Mouse (Mus musculus) urinary bladder, postnatal 10 days (tissue): ENCODE measurements around the gene Mon1b.

Experiments
- DNase-seq: peaks from one replicate; pipeline ENCODE4 v3.0.0; 2022; ENCODE audit warnings: low spot score

The Mon1b gene

GRCm38 (mm10) chr8:113673300-113673699 lies 37.9 kb downstream of the Mon1b start:
- DNase-seq, result no peak

DNA sequence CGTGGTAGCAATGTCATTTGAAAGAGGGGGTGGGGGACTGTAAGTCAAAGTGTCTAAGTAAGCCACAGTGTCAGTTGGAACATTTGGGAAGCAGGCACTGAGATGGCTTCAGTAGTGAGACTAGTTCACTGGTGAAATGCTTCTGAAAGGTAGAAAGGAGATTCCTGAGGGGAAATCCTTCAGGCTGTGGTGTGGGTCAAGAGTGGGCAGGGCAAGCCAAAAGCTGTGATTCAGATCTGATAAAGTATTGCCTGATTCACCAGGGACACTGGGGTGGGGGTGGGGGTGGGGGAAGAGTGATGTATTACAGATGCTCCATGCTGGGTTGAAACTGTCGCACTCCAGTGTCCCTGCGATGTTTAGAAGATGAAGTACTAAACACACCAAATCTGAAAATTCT lies 39.2 kb downstream of the Mon1b start:
- DNase-seq, result no peak

- DNase-seq, result no peak
Observed at GRCm38 (mm10) chr8:113675281-113675680, 39.9 kb downstream of the Mon1b start.

DNA sequence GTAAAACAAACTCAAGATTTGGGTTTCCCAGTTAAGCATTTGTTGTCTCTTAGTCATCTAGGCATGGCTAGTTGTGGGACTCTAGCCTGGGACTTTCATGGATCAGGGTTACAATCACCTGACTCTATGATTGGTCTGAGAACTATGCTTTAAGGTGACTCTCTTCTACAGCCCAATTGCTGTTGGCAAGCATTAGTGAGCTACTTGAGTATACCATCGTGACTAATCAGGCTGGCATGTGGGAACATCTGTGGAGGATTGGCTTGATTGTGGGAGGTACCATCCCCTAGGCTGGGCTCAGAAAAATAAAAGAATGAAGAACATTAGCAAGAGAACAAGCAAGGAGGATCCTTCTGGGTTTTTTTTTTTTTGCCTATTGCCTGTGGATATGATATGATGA lies 41.4 kb downstream of the Mon1b start:
- DNase-seq, result no peak

- no peak for DNase-seq
Observed at GRCm38 (mm10) chr8:113679361-113679760, 44.0 kb downstream of the Mon1b start.

DNA sequence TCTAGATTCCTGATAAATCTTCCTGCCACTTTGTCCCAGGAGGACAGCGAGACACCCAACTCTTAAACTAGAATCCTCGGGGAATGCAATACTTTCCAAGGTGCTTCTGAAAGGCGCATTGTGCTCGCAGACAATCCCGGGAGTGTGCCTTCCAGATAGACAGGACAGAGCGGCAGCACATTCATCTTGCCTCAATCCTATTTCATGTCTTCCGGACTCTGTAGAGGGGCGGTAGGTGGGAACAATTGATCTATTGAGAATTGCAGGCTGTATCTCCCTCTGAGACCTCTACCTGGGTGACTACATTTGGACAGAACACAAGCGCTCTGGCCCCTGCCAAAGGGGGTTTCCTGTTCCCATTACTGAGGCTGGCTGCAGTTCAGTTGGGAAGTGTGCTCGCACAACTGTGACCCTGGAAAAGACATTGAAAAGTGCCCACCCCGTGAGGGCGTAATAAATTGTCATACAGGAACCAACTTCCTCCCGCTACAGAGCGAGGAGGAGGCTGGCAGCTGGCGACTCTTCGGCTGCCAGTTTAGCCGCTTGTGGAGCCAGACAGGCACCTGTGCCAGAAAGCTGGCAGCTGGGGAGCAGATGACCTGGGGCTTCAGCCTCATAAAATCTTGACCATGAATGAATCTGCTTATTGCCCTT lies 52.6 kb downstream of the Mon1b start:
- no peak for DNase-seq

GRCm38 (mm10) chr8:113688543-113688915 lies 53.1 kb downstream of the Mon1b start:
- no peak for DNase-seq

DNA sequence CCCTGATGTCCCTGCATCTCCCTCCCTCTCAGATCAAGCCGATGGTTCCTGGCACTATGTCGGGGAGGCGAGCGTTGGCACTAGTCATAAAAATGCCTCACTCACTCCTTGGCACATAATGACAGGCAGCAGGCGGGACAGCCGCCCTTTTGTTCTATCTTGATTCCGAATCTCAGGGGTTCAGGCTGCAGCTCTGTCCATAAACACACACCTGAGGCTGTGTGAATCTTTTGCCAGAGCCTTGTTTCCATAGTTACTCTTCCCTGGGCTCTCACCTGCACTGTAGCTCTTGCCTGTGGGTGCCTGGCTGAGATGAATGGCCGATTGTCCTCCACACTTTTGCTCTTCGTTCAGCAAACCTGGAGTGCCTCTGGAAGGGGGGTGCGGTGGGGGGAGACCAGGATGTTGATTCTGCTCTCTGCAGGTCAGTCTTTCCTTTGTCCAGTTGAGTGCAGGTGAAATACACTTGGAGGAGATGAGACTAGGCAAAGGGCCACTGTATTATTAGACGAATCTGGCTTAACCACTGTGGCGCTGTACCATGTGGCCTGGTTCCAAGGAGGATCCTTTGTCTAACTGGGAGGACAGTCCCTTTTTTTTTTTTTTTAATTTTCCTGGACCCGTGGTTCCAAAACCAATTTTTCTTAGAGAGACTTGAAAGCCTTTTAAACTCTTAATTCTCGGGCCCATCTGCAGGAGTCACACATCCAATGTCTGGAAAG lies 56.4 kb downstream of the Mon1b start:
- no peak for DNase-seq
